Mouse (Mus musculus): ENCODE results near the gene C1qc. TPM values are rescaled to one million over a fixed set of nuclear protein-coding genes. Genes with fewer than 3 reads are reported as not detected.
A peak's percentile ranks its signal among the peaks of the same experiment; 100 is the strongest.

Gene C1qc
- polyA plus RNA-seq, 1 experiment = not detected

GRCm38 (mm10) chr4:136848565-136848964 lies 44.3 kb downstream of the C1qc start:
- Histone ChIP-seq H3K27me3 (ENCODE audit: control insufficient read depth, insufficient read depth, insufficient read length) (peaks cover 57% of the 10 kb centered on the region), H3ac (ENCODE audit: control insufficient read depth, insufficient read length, low read depth) (no peak overlapping the region), H3K79me2 (ENCODE audit: control insufficient read depth, insufficient read depth) (no peaks in the 10 kb centered on the region)

DNA sequence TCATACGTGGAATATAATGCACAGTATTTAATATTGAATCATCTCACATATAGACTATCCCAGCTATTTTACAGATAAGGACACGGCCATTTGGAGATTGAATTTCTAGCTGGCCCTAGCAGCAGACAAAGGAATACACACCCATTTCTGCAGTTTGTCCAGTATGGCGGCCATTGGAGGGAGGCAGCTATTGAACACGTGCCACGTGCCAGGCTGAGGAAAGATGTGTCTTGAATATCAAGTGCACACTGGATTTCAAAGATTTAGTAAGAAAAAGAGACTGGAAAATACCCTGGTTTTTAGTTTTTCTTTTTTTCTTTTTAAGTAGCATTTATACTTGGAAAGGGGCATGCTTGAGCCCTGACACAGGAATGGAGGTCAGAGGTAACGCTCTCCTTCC lies 45.7 kb downstream of the C1qc start:
- Histone ChIP-seq H3K79me3 (ENCODE audit: low read depth) (no peaks in the 10 kb centered on the region), H3K4me3 (ENCODE audit: insufficient read depth, poor library complexity, severe bottlenecking) (no peak overlapping the region), H3ac (ENCODE audit: control insufficient read depth, insufficient read length, low read depth) (no peak overlapping the region), H3K79me2 (ENCODE audit: control insufficient read depth, insufficient read depth) (no peaks in the 10 kb centered on the region), H3K36me3 (ENCODE audit: control insufficient read depth, insufficient read depth) (no peaks in the 10 kb centered on the region), H3K27me3 (ENCODE audit: control insufficient read depth, insufficient read depth, insufficient read length) (peaks cover 43% of the 10 kb centered on the region)
- TF ChIP-seq MAX (IDR thresholded peaks at IDR 0.05) (no peak), USF1 (IDR thresholded peaks at IDR 0.05; ENCODE audit: low read depth) (no peak), FOSL1 (IDR thresholded peaks at IDR 0.05; ENCODE audit: insufficient read depth, low read length, poor library complexity, severe bottlenecking) (no peak), CEBPB (IDR thresholded peaks at IDR 0.05; ENCODE audit: low read depth) (no peak), MYOG (IDR thresholded peaks at IDR 0.05; ENCODE audit: control insufficient read depth, extremely low read depth, insufficient read length) (no peak), MYOD1 (IDR thresholded peaks at IDR 0.05; ENCODE audit: control insufficient read depth, insufficient read length, low read depth) (no peak), CTCF (IDR thresholded peaks at IDR 0.05; ENCODE audit: control insufficient read depth, insufficient read depth, insufficient read length) (no peak)

More at GRCm38 (mm10) chr4:136848565-136848964, 44.3 kb downstream of the C1qc start:
- TF ChIP-seq MAX (IDR thresholded peaks at IDR 0.05) = no peak
- TF ChIP-seq USF1 (IDR thresholded peaks at IDR 0.05; ENCODE audit: low read depth) = no peak
- no peak for TF ChIP-seq MYOG (IDR thresholded peaks at IDR 0.05; ENCODE audit: control insufficient read depth, extremely low read depth, insufficient read length)
- no peak for TF ChIP-seq CEBPB (IDR thresholded peaks at IDR 0.05; ENCODE audit: low read depth)
- TF ChIP-seq MYOD1 (IDR thresholded peaks at IDR 0.05; ENCODE audit: control insufficient read depth, insufficient read length, low read depth) = no peak
- no peak for TF ChIP-seq FOSL1 (IDR thresholded peaks at IDR 0.05; ENCODE audit: insufficient read depth, low read length, poor library complexity, severe bottlenecking)
- no peak for TF ChIP-seq CTCF (IDR thresholded peaks at IDR 0.05; ENCODE audit: control insufficient read depth, insufficient read depth, insufficient read length)
- Histone ChIP-seq H3K4me3 (ENCODE audit: insufficient read depth, poor library complexity, severe bottlenecking) (no peak overlapping the region), H3K36me3 (ENCODE audit: control insufficient read depth, insufficient read depth) (no peaks in the 10 kb centered on the region), H3K79me3 (ENCODE audit: low read depth) (no peaks in the 10 kb centered on the region)

- Histone ChIP-seq H3K36me3 (ENCODE audit: control insufficient read depth, insufficient read depth) (no peaks in the 10 kb centered on the region), H3K79me2 (ENCODE audit: control insufficient read depth, insufficient read depth) (no peaks in the 10 kb centered on the region), H3K79me3 (ENCODE audit: low read depth) (no peaks in the 10 kb centered on the region), H3K4me3 (ENCODE audit: insufficient read depth, poor library complexity, severe bottlenecking) (no peak overlapping the region), H3ac (ENCODE audit: control insufficient read depth, insufficient read length, low read depth) (no peak overlapping the region), H3K27me3 (ENCODE audit: control insufficient read depth, insufficient read depth, insufficient read length) (peaks cover 15% of the 10 kb centered on the region)
- no peak for TF ChIP-seq CEBPB (IDR thresholded peaks at IDR 0.05; ENCODE audit: low read depth)
- TF ChIP-seq MYOD1 (IDR thresholded peaks at IDR 0.05; ENCODE audit: control insufficient read depth, insufficient read length, low read depth) = no peak
- no peak for TF ChIP-seq FOSL1 (IDR thresholded peaks at IDR 0.05; ENCODE audit: insufficient read depth, low read length, poor library complexity, severe bottlenecking)
- TF ChIP-seq USF1 (IDR thresholded peaks at IDR 0.05; ENCODE audit: low read depth) = no peak
- TF ChIP-seq MAX (IDR thresholded peaks at IDR 0.05) = no peak
- TF ChIP-seq MYOG (IDR thresholded peaks at IDR 0.05; ENCODE audit: control insufficient read depth, extremely low read depth, insufficient read length) = no peak
- TF ChIP-seq CTCF (IDR thresholded peaks at IDR 0.05; ENCODE audit: control insufficient read depth, insufficient read depth, insufficient read length) = no peak
Observed at GRCm38 (mm10) chr4:136842802-136843201, 50.1 kb downstream of the C1qc start.

GRCm38 (mm10) chr4:136842033-136842432 lies 50.8 kb downstream of the C1qc start:
- no peaks in the 10 kb centered on the region for H3K79me3 ChIP-seq (ENCODE audit: low read depth)
- peaks cover 14% of the 10 kb centered on the region for H3K27me3 ChIP-seq (ENCODE audit: control insufficient read depth, insufficient read depth, insufficient read length)
- H3K4me3 ChIP-seq (ENCODE audit: insufficient read depth, poor library complexity, severe bottlenecking) = no peak overlapping the region
- H3K36me3 ChIP-seq (ENCODE audit: control insufficient read depth, insufficient read depth) = no peaks in the 10 kb centered on the region
- peak; percentile 75 for TF ChIP-seq USF1 (IDR thresholded peaks at IDR 0.05; ENCODE audit: low read depth)
- peak; percentile 74 for TF ChIP-seq CEBPB (IDR thresholded peaks at IDR 0.05; ENCODE audit: low read depth)
- no peak for TF ChIP-seq FOSL1 (IDR thresholded peaks at IDR 0.05; ENCODE audit: insufficient read depth, low read length, poor library complexity, severe bottlenecking)
- no peaks in the 10 kb centered on the region for H3K79me2 ChIP-seq (ENCODE audit: control insufficient read depth, insufficient read depth)
- H3ac ChIP-seq (ENCODE audit: control insufficient read depth, insufficient read length, low read depth) = no peak overlapping the region

- Histone ChIP-seq H3K79me3 (ENCODE audit: low read depth) (no peaks in the 10 kb centered on the region), H3K27me3 (ENCODE audit: control insufficient read depth, insufficient read depth, insufficient read length) (peaks cover 10% of the 10 kb centered on the region), H3K36me3 (ENCODE audit: control insufficient read depth, insufficient read depth) (no peaks in the 10 kb centered on the region), H3K4me3 (ENCODE audit: insufficient read depth, poor library complexity, severe bottlenecking) (no peak overlapping the region), H3ac (ENCODE audit: control insufficient read depth, insufficient read length, low read depth) (no peak overlapping the region), H3K79me2 (ENCODE audit: control insufficient read depth, insufficient read depth) (no peaks in the 10 kb centered on the region)
- TF ChIP-seq MYOG (IDR thresholded peaks at IDR 0.05; ENCODE audit: control insufficient read depth, extremely low read depth, insufficient read length) = no peak
- peak; percentile 53 for TF ChIP-seq CTCF (IDR thresholded peaks at IDR 0.05; ENCODE audit: control insufficient read depth, insufficient read depth, insufficient read length)
- no peak for TF ChIP-seq FOSL1 (IDR thresholded peaks at IDR 0.05; ENCODE audit: insufficient read depth, low read length, poor library complexity, severe bottlenecking)
- no peak for TF ChIP-seq USF1 (IDR thresholded peaks at IDR 0.05; ENCODE audit: low read depth)
- no peak for TF ChIP-seq MYOD1 (IDR thresholded peaks at IDR 0.05; ENCODE audit: control insufficient read depth, insufficient read length, low read depth)
- TF ChIP-seq CEBPB (IDR thresholded peaks at IDR 0.05; ENCODE audit: low read depth) = no peak
- TF ChIP-seq MAX (IDR thresholded peaks at IDR 0.05) = no peak
Observed at GRCm38 (mm10) chr4:136841056-136841455, 51.8 kb downstream of the C1qc start.

Other genes starting within 250 kb of the C1qc start
- gene Ephb2, start 57.1 kb downstream of the C1qc start, polyA plus RNA-seq (2012; fragmentation: generic; extraction: Trizol) = 16.8 TPM
- gene C1qb, start 6.9 kb downstream of the C1qc start, polyA plus RNA-seq (2012; fragmentation: generic; extraction: Trizol) = not detected
- gene C1qa, start 5.7 kb upstream of the C1qc start, polyA plus RNA-seq (2012; fragmentation: generic; extraction: Trizol) = not detected
- gene Epha8, start 63.8 kb upstream of the C1qc start, polyA plus RNA-seq (2012; fragmentation: generic; extraction: Trizol) = 0.01 TPM
- gene Zbtb40, start 155.7 kb upstream of the C1qc start, polyA plus RNA-seq (2012; fragmentation: generic; extraction: Trizol) = 9.1 TPM

Data from C2C12 (cell line).